Mouse (Mus musculus) frontal cortex, postnatal 25 days (tissue): ENCODE measurements around the gene Jakmip3.

ENCODE experiments used
- DNase-seq, 2 experiments: peaks; one replicate each; pipeline ENCODE4 v3.0.0; 2022; ENCODE audit warnings: low spot score in 2 of 2

Gene Jakmip3

DNA sequence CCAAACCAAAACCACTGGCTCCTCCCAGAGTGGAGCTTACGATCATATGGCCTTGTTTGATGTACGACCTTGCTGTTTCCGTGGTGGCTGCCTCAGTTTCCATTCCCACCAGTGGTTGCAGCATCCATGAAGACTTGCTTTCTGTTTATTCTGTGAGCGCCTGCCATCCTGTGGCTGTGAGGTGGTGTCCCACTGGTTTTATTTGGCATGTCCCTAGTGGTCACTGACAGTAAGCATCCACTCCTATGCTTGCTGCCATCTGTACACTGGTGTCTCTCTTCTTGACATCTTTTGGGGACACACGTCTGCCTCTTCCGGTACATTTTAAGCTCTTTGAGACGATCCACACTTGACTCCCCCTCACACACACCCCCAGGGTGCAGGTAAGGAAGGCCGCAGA is 7.2 kb downstream of the Jakmip3 start:
- no peak for DNase-seq

- DNase-seq, result no peak
Observed at GRCm38 (mm10) chr7:138948309-138948708, 7.8 kb downstream of the Jakmip3 start.

GRCm38 (mm10) chr7:138955787-138956186 is 15.3 kb downstream of the Jakmip3 start:
- no peak for DNase-seq

DNA sequence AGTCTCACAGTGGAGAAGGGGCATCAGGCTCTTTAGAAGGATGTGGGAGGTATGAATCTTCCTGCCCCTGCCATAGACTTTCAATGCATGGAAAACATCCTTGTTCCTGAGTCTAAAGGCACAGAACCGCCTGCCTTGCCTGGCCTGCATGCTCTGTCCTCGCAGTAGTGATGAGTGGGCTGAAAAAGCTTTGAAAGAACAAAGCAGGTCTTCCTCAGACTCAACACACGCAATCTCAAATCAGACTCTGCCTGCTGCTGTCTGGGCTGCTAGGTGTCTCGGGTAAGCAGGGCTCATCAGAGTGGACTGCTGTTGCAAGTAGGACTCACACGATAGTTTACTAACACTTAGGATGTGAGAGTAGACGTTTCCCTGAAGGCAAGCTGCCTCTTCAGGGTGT is 16.6 kb downstream of the Jakmip3 start:
- DNase-seq, result no peak

GRCm38 (mm10) chr7:138959747-138960146 is 19.2 kb downstream of the Jakmip3 start:
- DNase-seq, result no peak

GRCm38 (mm10) chr7:138963756-138964155 is 23.2 kb downstream of the Jakmip3 start:
- no peak for DNase-seq

DNA sequence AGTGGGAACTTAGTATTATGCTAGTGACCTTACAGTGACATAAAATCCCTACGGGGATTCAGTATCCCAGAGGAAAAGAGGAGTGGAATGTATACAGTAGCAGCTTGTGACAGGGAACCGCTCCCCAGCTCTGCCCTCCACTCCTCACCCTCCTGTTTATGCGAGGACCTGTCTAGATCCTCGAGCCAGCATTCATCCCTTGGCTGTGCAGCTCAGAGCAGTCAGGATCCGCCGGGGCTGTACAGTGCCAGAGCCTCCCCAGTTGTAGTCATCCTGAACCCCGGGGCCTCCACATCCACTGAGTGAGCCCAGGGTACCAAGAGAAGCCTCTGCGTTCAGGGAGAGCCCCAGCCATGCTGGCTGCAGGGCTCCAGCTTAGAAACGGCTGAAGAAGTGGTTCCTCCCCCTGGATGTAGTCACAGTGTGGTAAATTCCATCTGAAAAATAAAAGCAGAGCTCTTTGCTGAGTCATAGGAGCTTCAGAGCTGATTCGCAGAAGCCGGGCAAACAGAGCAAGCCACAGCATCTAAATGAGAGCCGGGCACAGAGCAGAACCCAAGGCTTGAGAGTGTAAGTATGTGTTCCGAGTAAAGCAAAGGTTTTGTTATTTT is 27.6 kb downstream of the Jakmip3 start:
- peak in 1 of 2 experiments; percentile 28 for DNase-seq

DNA sequence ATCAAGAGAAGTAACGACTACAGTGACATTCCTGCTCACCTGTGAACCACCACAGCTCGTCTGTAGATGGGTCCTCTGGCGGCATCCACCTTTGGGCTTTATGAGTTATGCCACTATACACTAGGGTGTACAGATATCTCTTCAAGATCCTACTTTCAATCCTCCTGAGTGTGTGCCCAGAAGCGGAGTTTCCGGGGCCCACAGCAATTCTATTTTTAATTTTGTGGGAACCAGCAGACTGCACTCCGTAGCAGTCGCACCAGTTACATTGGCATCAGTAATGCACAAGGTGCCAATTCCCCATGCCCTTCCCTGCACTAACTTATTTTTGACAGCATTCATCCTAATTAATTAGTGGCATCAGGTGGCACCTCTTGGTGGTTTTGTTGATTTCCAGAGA is 37.0 kb downstream of the Jakmip3 start:
- DNase-seq, result no peak

DNA sequence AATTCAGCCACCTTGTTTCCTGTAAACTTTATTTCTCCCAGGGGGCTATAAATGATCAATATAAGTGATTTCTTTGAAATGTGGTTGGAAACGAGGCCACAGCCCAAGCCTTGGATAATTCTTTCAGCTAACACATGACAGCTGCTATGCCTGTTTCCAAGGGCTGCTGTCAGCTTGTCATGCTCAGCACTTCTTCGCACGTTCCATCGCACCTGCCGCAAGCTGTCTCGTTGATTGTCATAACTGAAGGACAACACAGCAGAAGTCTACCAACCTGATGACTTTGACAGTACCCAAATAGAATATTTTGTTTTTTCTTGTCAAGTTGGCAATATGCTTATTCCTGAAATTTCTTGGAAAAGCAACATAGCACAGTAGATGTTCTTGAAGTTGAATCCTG is 44.0 kb downstream of the Jakmip3 start:
- DNase-seq, result no peak

- DNase-seq, result no peak
Observed at GRCm38 (mm10) chr7:138989156-138989555, 48.6 kb downstream of the Jakmip3 start.

DNA sequence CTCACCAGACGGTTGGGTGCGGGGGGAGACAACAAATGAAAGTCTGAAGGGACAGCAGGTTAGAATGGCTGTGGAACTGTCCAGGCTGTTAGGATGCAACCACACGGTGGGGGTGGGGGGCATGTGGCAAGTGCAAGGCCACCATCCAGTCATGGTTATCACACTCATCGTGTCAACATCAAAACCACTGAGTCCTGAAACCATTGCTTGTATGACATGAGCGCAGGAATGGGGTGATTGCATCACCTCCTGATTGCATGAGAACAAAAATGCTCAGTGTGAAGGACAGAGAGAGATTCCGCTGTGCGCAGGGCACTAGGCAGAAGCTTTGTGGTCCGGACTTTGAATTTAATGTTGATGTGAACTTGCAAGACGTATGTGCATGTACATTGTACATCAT is 62.2 kb downstream of the Jakmip3 start:
- no peak for DNase-seq

DNA sequence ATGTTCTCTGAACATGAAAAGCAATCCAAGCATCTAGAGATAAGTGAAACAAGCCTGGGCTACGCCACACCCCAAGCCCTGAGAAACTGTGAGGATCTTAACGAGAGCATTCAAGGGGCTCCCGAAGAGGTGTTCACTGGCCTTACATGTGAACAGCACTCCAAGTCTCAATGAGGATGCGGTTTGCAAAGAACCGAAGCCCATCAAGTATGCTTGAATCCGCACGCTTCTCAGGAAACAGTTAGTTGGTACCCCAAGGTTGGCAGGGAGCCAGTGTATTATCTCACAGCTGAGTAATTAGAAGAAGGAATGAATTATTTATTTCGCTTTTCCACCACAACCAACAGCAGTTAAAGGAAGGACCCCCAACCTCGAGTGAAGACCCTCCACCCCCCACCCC is 62.7 kb downstream of the Jakmip3 start:
- no peak for DNase-seq

DNA sequence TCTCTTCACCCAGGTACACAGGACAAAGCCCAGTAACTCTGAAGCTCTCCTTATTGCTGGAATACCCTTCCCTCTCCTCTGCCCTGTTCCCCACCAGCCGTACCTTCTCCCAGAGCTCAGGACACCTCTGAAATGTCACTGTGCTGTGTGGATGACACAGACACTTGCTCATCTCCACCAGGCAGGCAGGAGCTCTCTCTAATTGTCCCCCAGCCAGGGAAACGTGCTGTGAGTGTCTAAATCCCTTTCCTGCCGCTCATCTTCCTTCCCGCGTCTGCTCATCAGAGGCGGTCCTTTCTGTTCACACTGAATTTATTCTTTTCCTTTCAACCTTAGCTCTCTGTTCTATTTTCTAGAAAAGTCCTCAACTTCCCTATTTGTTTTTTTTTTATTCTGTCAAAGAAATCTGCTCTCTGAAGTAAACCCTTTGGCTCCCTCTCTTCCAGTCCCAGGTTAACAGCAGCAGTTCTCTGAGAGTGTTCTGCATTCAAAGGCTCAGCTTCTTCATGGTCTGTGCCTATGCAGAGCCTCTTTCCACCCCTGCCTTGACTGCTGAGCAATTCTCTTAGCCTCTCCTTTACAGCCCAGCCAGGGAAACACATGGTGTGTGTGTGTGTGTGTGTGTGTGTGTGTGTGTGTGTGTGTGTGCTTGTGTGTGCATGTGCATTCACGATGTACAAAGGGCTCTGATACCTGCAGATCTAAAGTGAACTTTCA is 69.4 kb downstream of the Jakmip3 start:
- DNase-seq, result no peak

DNA sequence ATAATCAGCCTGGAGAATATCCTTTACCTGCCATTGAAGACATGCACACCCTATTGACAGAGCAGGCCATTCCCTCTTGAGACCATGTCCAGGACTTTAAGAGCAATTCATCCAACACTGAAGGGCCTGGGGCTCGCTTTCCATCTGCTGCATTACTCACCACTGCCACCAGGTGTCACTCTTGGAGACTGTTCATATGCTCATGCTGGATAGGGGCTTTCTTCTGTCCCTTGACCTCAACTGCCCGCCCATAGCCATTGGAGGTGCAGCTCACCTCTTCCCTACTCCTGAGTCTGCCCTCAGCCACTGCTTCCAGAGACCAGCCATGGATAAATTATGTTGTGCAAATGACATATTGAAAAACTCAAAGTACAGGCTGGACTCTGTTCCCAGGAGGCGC is 70.5 kb downstream of the Jakmip3 start:
- DNase-seq, result peak; percentile 54 to 59

GRCm38 (mm10) chr7:139011586-139011985 is 71.1 kb downstream of the Jakmip3 start:
- no peak for DNase-seq

DNA sequence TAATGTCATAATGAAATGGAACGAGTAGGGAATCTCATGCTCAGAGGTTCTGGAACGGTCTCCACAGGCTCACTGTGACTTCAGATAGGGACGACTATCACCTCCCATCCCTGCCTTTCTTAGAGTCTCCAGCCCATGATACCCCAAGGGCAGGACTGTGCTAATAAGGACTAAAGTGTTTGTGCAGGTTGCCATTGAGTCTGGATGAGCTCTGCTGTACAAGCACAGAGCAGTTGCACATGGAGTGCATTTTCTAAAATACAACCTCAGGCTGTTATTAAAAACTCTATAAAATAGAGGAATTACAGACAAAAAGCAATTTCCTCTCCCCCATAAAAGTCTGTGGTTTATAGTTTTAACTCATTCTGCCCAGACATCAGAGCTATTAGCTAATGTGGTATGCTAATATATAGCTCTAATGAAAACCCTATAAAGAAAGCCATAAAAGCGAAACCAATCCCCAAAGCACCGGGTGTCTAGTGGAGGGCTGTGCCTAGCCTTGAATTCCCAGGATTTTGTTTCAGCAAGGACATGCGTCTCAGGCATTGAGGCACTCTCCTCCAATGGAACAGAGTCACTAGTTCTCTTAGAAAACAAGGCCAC is 72.3 kb downstream of the Jakmip3 start:
- no peak for DNase-seq

DNA sequence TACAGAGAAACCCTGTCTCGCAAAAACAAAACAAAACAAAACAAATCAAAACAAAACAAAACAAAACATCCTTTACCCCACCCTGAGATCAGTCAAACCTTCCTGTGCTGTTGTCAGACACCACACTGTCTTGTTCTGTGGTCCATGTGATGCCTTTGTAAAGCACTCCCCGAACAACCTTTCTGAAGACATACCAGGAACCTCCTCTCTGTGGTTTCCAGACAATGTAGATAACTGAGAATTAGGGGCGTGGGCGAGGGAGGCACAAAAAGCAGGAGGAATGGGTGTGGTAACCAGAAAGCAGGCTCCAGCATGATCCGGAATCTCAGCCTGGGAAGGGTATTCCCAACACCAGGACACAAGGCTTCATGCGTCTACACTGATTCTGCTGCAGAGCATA is 74.6 kb downstream of the Jakmip3 start:
- DNase-seq, result no peak

GRCm38 (mm10) chr7:139016288-139016687 is 75.8 kb downstream of the Jakmip3 start:
- no peak for DNase-seq

DNA sequence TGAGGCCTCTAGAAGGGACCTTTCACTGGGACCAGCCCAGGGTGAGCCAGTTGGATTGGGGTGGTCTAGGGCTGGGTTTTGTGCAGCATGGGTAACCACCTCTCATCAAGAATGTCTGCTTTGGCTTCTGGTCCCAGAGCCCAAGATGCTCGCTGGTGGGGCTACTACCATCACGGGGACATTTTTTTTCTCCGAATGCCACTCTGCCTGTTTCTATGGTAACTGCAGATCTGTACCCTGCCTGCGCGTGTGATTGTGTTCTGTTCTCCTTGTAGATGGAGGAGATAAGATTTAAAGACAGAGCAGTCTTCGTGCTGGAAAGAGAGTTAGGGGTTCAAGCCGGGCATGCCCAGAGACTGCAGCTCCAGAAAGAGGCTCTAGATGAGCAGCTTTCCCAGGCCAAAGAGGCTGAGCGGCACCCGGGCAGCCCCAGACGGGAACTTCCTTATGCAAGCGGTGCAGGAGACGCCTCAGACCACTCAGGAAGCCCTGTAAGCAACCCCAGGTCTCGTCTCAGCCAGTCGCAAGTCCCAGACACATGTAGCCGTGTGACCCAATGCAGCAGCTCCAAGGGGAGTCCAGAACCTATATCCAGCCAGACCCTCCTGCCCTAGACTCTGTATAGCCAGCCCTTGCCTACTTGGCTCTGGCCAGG is 76.8 kb downstream of the Jakmip3 start:
- no peak for DNase-seq

DNA sequence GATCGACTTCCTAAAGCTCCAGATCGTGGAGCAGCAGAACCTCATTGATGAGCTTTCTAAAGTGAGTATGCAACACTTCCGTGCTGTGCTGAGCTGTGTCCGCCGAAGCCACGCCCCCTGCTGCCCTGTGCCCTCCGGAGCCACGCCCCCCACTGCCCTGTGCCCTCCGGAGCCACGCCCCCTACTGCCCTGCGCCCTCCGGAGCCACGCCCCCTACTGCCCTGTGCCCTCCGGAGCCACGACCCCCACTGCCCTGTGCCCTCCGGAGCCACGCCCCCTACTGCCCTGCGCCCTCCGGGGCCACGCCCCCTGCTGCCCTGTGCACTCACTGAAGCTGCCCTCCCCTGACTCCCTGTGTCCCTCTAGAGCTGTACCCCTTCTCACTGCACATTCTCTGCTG is 80.4 kb downstream of the Jakmip3 start:
- DNase-seq, result no peak

GRCm38 (mm10) chr7:139021326-139021725 is 80.8 kb downstream of the Jakmip3 start:
- DNase-seq, result no peak

- DNase-seq, result no peak
Observed at GRCm38 (mm10) chr7:139027136-139027535, 86.6 kb downstream of the Jakmip3 start.

- DNase-seq, result no peak
Observed at GRCm38 (mm10) chr7:139031215-139031614, 90.7 kb downstream of the Jakmip3 start.
